Mouse (Mus musculus): ENCODE results near the gene Slc16a10. TPM values are rescaled to one million over a fixed set of nuclear protein-coding genes. Genes with fewer than 3 reads are reported as not detected.

Slc16a10 gene
- polyA plus RNA-seq, 1 experiment from 2014 or later: 2.7 TPM

- WGBS: 89% methylated on average over 10 of the region's 10 CpGs
- H3K4me1 ChIP-seq (replicated peaks): peaks cover 5% of the 10 kb centered on the region; the same call in 1 of the 2 replicates
- H3K36me3 ChIP-seq: no peaks in the 10 kb centered on the region
- H3K4me3 ChIP-seq: no peak overlapping the region
- H3K27me3 ChIP-seq: no peaks in the 10 kb centered on the region
- ATAC-seq (ENCODE audit: low read depth): no peak
- H3K27ac ChIP-seq (replicated peaks): no peak overlapping the region
- no peak overlapping the region for H3K4me2 ChIP-seq
- no peaks in the 10 kb centered on the region for H3K9me3 ChIP-seq
- H3K9ac ChIP-seq: no peak overlapping the region
These were observed 27.5 kb upstream of the Slc16a10 start for GRCm38 (mm10) chr10:40169566-40169965.

GRCm38 (mm10) chr10:40169088-40169487 lies 27.0 kb upstream of the Slc16a10 start:
- Histone ChIP-seq H3K9me3 (no peaks in the 10 kb centered on the region), H3K4me2 (no peak overlapping the region), H3K4me3 (no peak overlapping the region), H3K36me3 (no peaks in the 10 kb centered on the region), H3K4me1 (replicated peaks) (peaks cover 5% of the 10 kb centered on the region; the same call in 1 of the 2 replicates), H3K9ac (no peak overlapping the region), H3K27me3 (no peaks in the 10 kb centered on the region), H3K27ac (replicated peaks) (no peak overlapping the region)
- WGBS: 91% methylated on average over 7 of the region's 7 CpGs
- ATAC-seq (ENCODE audit: low read depth): no peak

- WGBS: 84% methylated on average over 27 of the region's 27 CpGs
- Histone ChIP-seq H3K4me3 (no peak overlapping the region), H3K9ac (no peak overlapping the region), H3K27me3 (no peaks in the 10 kb centered on the region), H3K27ac (replicated peaks) (no peak overlapping the region), H3K36me3 (no peaks in the 10 kb centered on the region), H3K4me1 (replicated peaks) (no peaks in the 10 kb centered on the region), H3K9me3 (no peaks in the 10 kb centered on the region), H3K4me2 (no peak overlapping the region)
- ATAC-seq (ENCODE audit: low read depth): no peak
These were observed 22.6 kb upstream of the Slc16a10 start for GRCm38 (mm10) chr10:40164421-40165386.

- no peak overlapping the region for H3K4me2 ChIP-seq
- 66% methylated on average over 13 of the region's 13 CpGs for WGBS
- no peaks in the 10 kb centered on the region for H3K36me3 ChIP-seq
- no peaks in the 10 kb centered on the region for H3K27me3 ChIP-seq
- H3K4me3 ChIP-seq: no peak overlapping the region
- ATAC-seq (ENCODE audit: low read depth): no peak
- H3K9me3 ChIP-seq: no peaks in the 10 kb centered on the region
- no peak overlapping the region for H3K27ac ChIP-seq (replicated peaks)
- H3K4me1 ChIP-seq (replicated peaks): no peaks in the 10 kb centered on the region
- no peak overlapping the region for H3K9ac ChIP-seq
These were observed 21.9 kb upstream of the Slc16a10 start for GRCm38 (mm10) chr10:40163914-40164313.

GRCm38 (mm10) chr10:40163338-40163737 lies 21.3 kb upstream of the Slc16a10 start:
- Histone ChIP-seq H3K4me2 (no peak overlapping the region), H3K27me3 (no peaks in the 10 kb centered on the region), H3K36me3 (no peaks in the 10 kb centered on the region), H3K9ac (no peak overlapping the region), H3K27ac (replicated peaks) (no peak overlapping the region), H3K9me3 (no peaks in the 10 kb centered on the region), H3K4me3 (no peak overlapping the region), H3K4me1 (replicated peaks) (no peaks in the 10 kb centered on the region)
- WGBS: 90% methylated on average over 8 of the region's 8 CpGs
- ATAC-seq (ENCODE audit: low read depth): no peak

GRCm38 (mm10) chr10:40161701-40162255 lies 19.7 kb upstream of the Slc16a10 start:
- no peak for ATAC-seq (ENCODE audit: low read depth)
- WGBS: 92% methylated on average over 5 of the region's 5 CpGs
- no peak overlapping the region for H3K4me2 ChIP-seq
- H3K9ac ChIP-seq: no peak overlapping the region
- no peaks in the 10 kb centered on the region for H3K36me3 ChIP-seq
- no peaks in the 10 kb centered on the region for H3K4me1 ChIP-seq (replicated peaks)
- no peak overlapping the region for H3K4me3 ChIP-seq
- H3K9me3 ChIP-seq: no peaks in the 10 kb centered on the region
- H3K27ac ChIP-seq (replicated peaks): no peak overlapping the region
- H3K27me3 ChIP-seq: no peaks in the 10 kb centered on the region

- H3K27me3 ChIP-seq: no peaks in the 10 kb centered on the region
- 92% methylated on average over 2 of the region's 2 CpGs for WGBS
- no peak overlapping the region for H3K4me3 ChIP-seq
- no peaks in the 10 kb centered on the region for H3K4me1 ChIP-seq (replicated peaks)
- no peaks in the 10 kb centered on the region for H3K9me3 ChIP-seq
- ATAC-seq (ENCODE audit: low read depth): no peak
- no peak overlapping the region for H3K4me2 ChIP-seq
- H3K9ac ChIP-seq: no peak overlapping the region
- no peak overlapping the region for H3K27ac ChIP-seq (replicated peaks)
- H3K36me3 ChIP-seq: no peaks in the 10 kb centered on the region
These were observed 19.2 kb upstream of the Slc16a10 start for GRCm38 (mm10) chr10:40161236-40161635.

GRCm38 (mm10) chr10:40152550-40152857 lies 10.4 kb upstream of the Slc16a10 start:
- Histone ChIP-seq H3K4me2 (no peak overlapping the region), H3K9me3 (no peaks in the 10 kb centered on the region), H3K9ac (no peak overlapping the region), H3K4me3 (no peak overlapping the region), H3K27ac (replicated peaks) (no peak overlapping the region), H3K4me1 (replicated peaks) (peaks cover 4% of the 10 kb centered on the region; the same call in 1 of the 2 replicates), H3K36me3 (no peaks in the 10 kb centered on the region), H3K27me3 (no peaks in the 10 kb centered on the region)
- ATAC-seq (ENCODE audit: low read depth): no peak
- WGBS: 68% methylated on average over 4 of the region's 4 CpGs

GRCm38 (mm10) chr10:40151852-40152549 lies 9.9 kb upstream of the Slc16a10 start:
- H3K9me3 ChIP-seq: no peaks in the 10 kb centered on the region
- no peaks in the 10 kb centered on the region for H3K27me3 ChIP-seq
- H3K36me3 ChIP-seq: no peaks in the 10 kb centered on the region
- no peak overlapping the region for H3K4me3 ChIP-seq
- peaks cover 4% of the 10 kb centered on the region; the same call in 1 of the 2 replicates for H3K4me1 ChIP-seq (replicated peaks)
- H3K4me2 ChIP-seq: no peak overlapping the region
- 65% methylated on average over 8 of the region's 8 CpGs for WGBS
- ATAC-seq (ENCODE audit: low read depth): no peak
- H3K27ac ChIP-seq (replicated peaks): no peak overlapping the region
- no peak overlapping the region for H3K9ac ChIP-seq

- H3K36me3 ChIP-seq: no peaks in the 10 kb centered on the region
- H3K9me3 ChIP-seq: no peaks in the 10 kb centered on the region
- ATAC-seq (ENCODE audit: low read depth): no peak
- no peak overlapping the region for H3K4me3 ChIP-seq
- H3K4me2 ChIP-seq: no peak overlapping the region
- H3K4me1 ChIP-seq (replicated peaks): peaks cover 4% of the 10 kb centered on the region; the same call in 1 of the 2 replicates
- 97% methylated on average over 5 of the region's 5 CpGs for WGBS
- H3K27ac ChIP-seq (replicated peaks): no peak overlapping the region
- H3K27me3 ChIP-seq: no peaks in the 10 kb centered on the region
- H3K9ac ChIP-seq: no peak overlapping the region
These were observed 7.6 kb upstream of the Slc16a10 start for GRCm38 (mm10) chr10:40149584-40150145.

GRCm38 (mm10) chr10:40147325-40148059 lies 5.4 kb upstream of the Slc16a10 start:
- no peak for ATAC-seq (ENCODE audit: low read depth)

More at GRCm38 (mm10) chr10:40147325-40148059, 5.4 kb upstream of the Slc16a10 start:
- no peak overlapping the region for H3K9ac ChIP-seq
- H3K27ac ChIP-seq (replicated peaks): no peak overlapping the region
- no peak overlapping the region for H3K4me2 ChIP-seq
- no peaks in the 10 kb centered on the region for H3K9me3 ChIP-seq
- no peak overlapping the region for H3K4me3 ChIP-seq
- 89% methylated on average over 8 of the region's 8 CpGs for WGBS
- no peaks in the 10 kb centered on the region for H3K36me3 ChIP-seq
- 0 out of 2 replicates have a peak, but pooled peaks cover 6% of the 10 kb centered on the region for H3K27me3 ChIP-seq
- peaks cover 4% of the 10 kb centered on the region; the same call in 1 of the 2 replicates for H3K4me1 ChIP-seq (replicated peaks)
